23 mouse cellular contexts compared by ENCODE assay signal in genomic region chr3:147458115-147458514, GRCm38 (mm10).
DNase-seq lines count a peak whose midpoint lies in the region; ATAC-seq lines count a peak whose summit lies in the region.
"Had no signal": no experiment of that assay in that cellular context is flagged by ENCODE, and none has a peak within 500 bp of the region (broad histone marks: within the 10 kb centered on the region; RNA-seq: fewer than 3 reads in every experiment).

No protein-coding gene starts in this region.

- no peak overlapping the region for H3K9ac ChIP-seq in kidney, embryonic 14.5 days (ENCODE audit: low read depth, low read length)
- H3K9ac ChIP-seq in embryonic facial prominence, embryonic 12.5 days, result no peak overlapping the region
- H3K9ac ChIP-seq in limb, embryonic 12.5 days (replicated peaks), result no peak overlapping the region
- H3K9ac ChIP-seq: forebrain, embryonic 13.5 days; heart, embryonic 12.5 days; limb, embryonic 15.5 days; liver, embryonic 15.5 days; midbrain, embryonic 15.5 days had no signal

- no peaks in the 10 kb centered on the region for H3K27me3 ChIP-seq in kidney, embryonic 14.5 days (ENCODE audit: control insufficient read depth, insufficient read depth, low read length)
- no peaks in the 10 kb centered on the region for H3K27me3 ChIP-seq in embryonic facial prominence, embryonic 12.5 days
- no peaks in the 10 kb centered on the region for H3K27me3 ChIP-seq in limb, embryonic 12.5 days
- H3K27me3 ChIP-seq: forebrain, embryonic 13.5 days; heart, embryonic 12.5 days; limb, embryonic 15.5 days; liver, embryonic 15.5 days; midbrain, embryonic 15.5 days had no signal

- ATAC-seq in kidney, embryonic 14.5 days (ENCODE audit: low FRiP score, low TSS enrichment), result peak; percentile 62
- no peak for ATAC-seq in embryonic facial prominence, embryonic 12.5 days (ENCODE audit: insufficient number of reproducible peaks, insufficient read depth, low FRiP score, low TSS enrichment)
- peak; percentile 26; the same call in 1 of the 2 replicates for ATAC-seq in limb, embryonic 12.5 days (ENCODE audit: insufficient number of reproducible peaks, insufficient read depth, low FRiP score, low TSS enrichment, low read depth)
- ATAC-seq in cerebellum, adult (ENCODE audit: insufficient number of reproducible peaks, low FRiP score, low TSS enrichment), result no peak
- ATAC-seq: forebrain, embryonic 13.5 days; midbrain, embryonic 15.5 days had no signal

- DNase-seq in kidney, adult 9 months, result no peak
- peak; percentile 47 for DNase-seq in embryo, embryonic 10.5 days (ENCODE audit: low spot score)
- no peak for DNase-seq in testis, postnatal 10 days (ENCODE audit: low spot score)
- no peak for DNase-seq in layer of hippocampus, adult 8-10 months (ENCODE audit: low spot score in 2 of 2)
- DNase-seq: cerebellum, adult 2 months; cerebellum, postnatal 36 days; gastrocnemius, postnatal 10 days; heart, adult 11 months; heart, postnatal 14 days; kidney, adult 8-10 months; layer of hippocampus, postnatal 36 days; lung, postnatal 10 days; retina, postnatal 1 day; thymus, postnatal 25 days had no signal

- no peak overlapping the region for H3K27ac ChIP-seq in kidney, embryonic 14.5 days (ENCODE audit: low read depth, low read length)
- peak overlapping the region; percentile 1; the same call in 1 of the 2 replicates for H3K27ac ChIP-seq in embryonic facial prominence, embryonic 12.5 days
- peak overlapping the region; percentile 69 for H3K27ac ChIP-seq in limb, embryonic 12.5 days
- H3K27ac ChIP-seq: forebrain, embryonic 13.5 days; limb, embryonic 15.5 days; liver, embryonic 15.5 days; midbrain, embryonic 15.5 days had no signal

- no peak overlapping the region for H3K4me3 ChIP-seq in kidney, embryonic 14.5 days (ENCODE audit: low read length)
- H3K4me3 ChIP-seq in embryonic facial prominence, embryonic 12.5 days, result no peak overlapping the region
- no peak overlapping the region for H3K4me3 ChIP-seq in limb, embryonic 12.5 days (replicated peaks)
- H3K4me3 ChIP-seq: forebrain, embryonic 13.5 days; heart, embryonic 12.5 days; limb, embryonic 15.5 days; liver, embryonic 15.5 days; midbrain, embryonic 15.5 days had no signal

- H3K36me3 ChIP-seq in kidney, embryonic 14.5 days (ENCODE audit: control insufficient read depth, insufficient read depth, low read length), result no peaks in the 10 kb centered on the region
- no peaks in the 10 kb centered on the region for H3K36me3 ChIP-seq in embryonic facial prominence, embryonic 12.5 days
- no peaks in the 10 kb centered on the region for H3K36me3 ChIP-seq in limb, embryonic 12.5 days
- H3K36me3 ChIP-seq: heart, embryonic 12.5 days; limb, embryonic 15.5 days; liver, embryonic 15.5 days; midbrain, embryonic 15.5 days had no signal

- no peak overlapping the region for H3K4me2 ChIP-seq in kidney, embryonic 14.5 days (replicated peaks; ENCODE audit: low read depth, low read length)
- H3K4me2 ChIP-seq in embryonic facial prominence, embryonic 12.5 days (replicated peaks), result no peak overlapping the region
- peak overlapping the region; percentile 21 for H3K4me2 ChIP-seq in limb, embryonic 12.5 days
- H3K4me2 ChIP-seq: forebrain, embryonic 13.5 days; heart, embryonic 12.5 days; limb, embryonic 15.5 days; liver, embryonic 15.5 days; midbrain, embryonic 15.5 days had no signal

- WGBS in kidney, embryonic 14.5 days, result 33% methylated on average over 4 of the region's 4 CpGs
- 8% methylated on average over 4 of the region's 4 CpGs for WGBS in embryonic facial prominence, embryonic 12.5 days
- 7% methylated on average over 4 of the region's 4 CpGs for WGBS in limb, embryonic 12.5 days

- H3K9me3 ChIP-seq in kidney, embryonic 14.5 days (ENCODE audit: control insufficient read depth, low read length), result no peaks in the 10 kb centered on the region
- no peaks in the 10 kb centered on the region for H3K9me3 ChIP-seq in embryonic facial prominence, embryonic 12.5 days
- H3K9me3 ChIP-seq in limb, embryonic 12.5 days, result no peaks in the 10 kb centered on the region
- H3K9me3 ChIP-seq: forebrain, embryonic 13.5 days; heart, embryonic 12.5 days; limb, embryonic 15.5 days; liver, embryonic 15.5 days; midbrain, embryonic 15.5 days had no signal

- no peaks in the 10 kb centered on the region for H3K4me1 ChIP-seq in kidney, embryonic 14.5 days (ENCODE audit: control insufficient read depth, insufficient read depth, low read length)
- H3K4me1 ChIP-seq in embryonic facial prominence, embryonic 12.5 days, result peaks cover 10% of the 10 kb centered on the region; the same call in 1 of the 2 replicates
- H3K4me1 ChIP-seq in limb, embryonic 12.5 days (replicated peaks), result peaks cover 18% of the 10 kb centered on the region
- H3K4me1 ChIP-seq: forebrain, embryonic 13.5 days; heart, embryonic 12.5 days; liver, embryonic 15.5 days; midbrain, embryonic 15.5 days had no signal

Comparison
In these comparisons a context has a peak if more than half of its experiments do, and no peak if none do; other contexts are left out.
1. ATAC-seq: peak in kidney, embryonic 14.5 days (single experiment) and limb, embryonic 12.5 days (single experiment); none in embryonic facial prominence, embryonic 12.5 days (single experiment) and cerebellum, adult (single experiment).